8 mouse cellular contexts compared by ENCODE assay signal in genomic region chr12:39957931-39958671, GRCm38 (mm10).
DNase-seq lines count a peak whose midpoint lies in the region; ATAC-seq lines count a peak whose summit lies in the region.

No protein-coding gene starts in this region.

- H3K4me1 ChIP-seq in neural tube, embryonic 14.5 days (ENCODE audit: control insufficient read depth, insufficient read depth, low read length) = peaks cover 2% of the 10 kb centered on the region; the same call in 1 of the 2 replicates

- ATAC-seq in neural tube, embryonic 14.5 days (ENCODE audit: low read depth) = peak; percentile 80

- DNase-seq in cerebellum, adult 9-10 months = peak; percentile 6
- no peak for DNase-seq in cerebellum, adult 11-12 months
- DNase-seq in ovary, adult 18-20 months (ENCODE audit: low spot score) = peak; percentile 8
- no peak for DNase-seq in ovary, postnatal 10 days (ENCODE audit: low spot score)
- peak; percentile 48 for DNase-seq in kidney, postnatal 10 days
- no peak for DNase-seq in embryo, embryonic 9.5 days (ENCODE audit: extremely low spot score)
- DNase-seq in T-cell, adult 2 months (ENCODE audit: low spot score) = no peak

- H3K9me3 ChIP-seq in neural tube, embryonic 14.5 days (ENCODE audit: control insufficient read depth, low read length) = no peaks in the 10 kb centered on the region

- no peak overlapping the region for H3K4me3 ChIP-seq in neural tube, embryonic 14.5 days (ENCODE audit: low read depth, low read length)

- 42% methylated on average over 8 of the region's 8 CpGs for whole genome bisulfite sequencing in neural tube, embryonic 14.5 days

- H3K27ac ChIP-seq in neural tube, embryonic 14.5 days (ENCODE audit: low read depth, low read length) = peak overlapping the region; percentile 19; the same call in 1 of the 2 replicates

- no peak overlapping the region for H3K9ac ChIP-seq in neural tube, embryonic 14.5 days (replicated peaks; ENCODE audit: low read depth, low read length)

- H3K27me3 ChIP-seq in neural tube, embryonic 14.5 days (ENCODE audit: control insufficient read depth, insufficient read depth, low read length) = no peaks in the 10 kb centered on the region

- no peak overlapping the region for H3K4me2 ChIP-seq in neural tube, embryonic 14.5 days (ENCODE audit: low read depth, low read length)

- H3K36me3 ChIP-seq in neural tube, embryonic 14.5 days (ENCODE audit: control insufficient read depth, insufficient read depth, low read length) = no peaks in the 10 kb centered on the region

Comparison
In these comparisons a context has a peak if more than half of its experiments do, and no peak if none do; other contexts are left out.
1. DNase-seq: peak in cerebellum, adult 9-10 months (single experiment), ovary, adult 18-20 months (single experiment) and kidney, postnatal 10 days (single experiment); none in cerebellum, adult 11-12 months (single experiment), ovary, postnatal 10 days (single experiment), embryo, embryonic 9.5 days (single experiment) and T-cell, adult 2 months (single experiment).